Mouse (Mus musculus): ENCODE data around the gene Dbp.

Gene Dbp

DNA sequence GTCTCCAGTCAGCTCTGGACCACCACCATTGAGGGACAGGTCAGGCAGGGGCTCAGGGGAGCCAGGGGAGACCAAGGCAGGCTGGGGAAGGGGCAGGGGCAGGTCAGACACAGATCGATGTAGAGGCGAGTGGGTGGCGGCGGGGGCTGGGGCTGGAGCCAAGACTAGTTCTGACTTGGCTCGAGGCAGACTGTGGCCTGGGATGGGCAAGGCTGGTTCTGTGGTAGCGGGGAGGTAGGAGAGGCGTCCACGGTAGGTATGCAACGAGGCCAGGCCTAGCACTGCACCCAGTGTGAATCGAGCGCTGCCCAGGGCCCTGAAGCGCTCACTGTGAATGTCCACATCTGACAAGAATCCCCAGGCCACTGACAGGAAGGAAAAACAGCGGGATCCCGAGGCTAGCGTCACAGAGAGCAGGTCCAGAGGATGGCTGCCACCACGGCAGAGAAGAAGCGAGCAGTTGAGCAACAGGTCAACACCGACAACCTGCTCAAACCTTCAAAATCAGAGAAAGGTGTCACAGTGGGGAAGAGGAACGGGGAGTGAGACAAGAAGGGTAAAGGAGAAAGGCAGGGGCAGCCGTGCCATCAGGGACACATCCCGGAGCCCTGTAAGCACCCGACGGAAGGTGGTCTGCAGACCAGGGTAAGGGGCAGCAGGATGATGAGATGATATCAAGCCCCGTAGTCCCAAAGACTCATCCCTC lies 6.6 kb downstream of the Dbp start:
- no peak for DNase-seq (ENCODE audit: low spot score in 2 of 2)

DNA sequence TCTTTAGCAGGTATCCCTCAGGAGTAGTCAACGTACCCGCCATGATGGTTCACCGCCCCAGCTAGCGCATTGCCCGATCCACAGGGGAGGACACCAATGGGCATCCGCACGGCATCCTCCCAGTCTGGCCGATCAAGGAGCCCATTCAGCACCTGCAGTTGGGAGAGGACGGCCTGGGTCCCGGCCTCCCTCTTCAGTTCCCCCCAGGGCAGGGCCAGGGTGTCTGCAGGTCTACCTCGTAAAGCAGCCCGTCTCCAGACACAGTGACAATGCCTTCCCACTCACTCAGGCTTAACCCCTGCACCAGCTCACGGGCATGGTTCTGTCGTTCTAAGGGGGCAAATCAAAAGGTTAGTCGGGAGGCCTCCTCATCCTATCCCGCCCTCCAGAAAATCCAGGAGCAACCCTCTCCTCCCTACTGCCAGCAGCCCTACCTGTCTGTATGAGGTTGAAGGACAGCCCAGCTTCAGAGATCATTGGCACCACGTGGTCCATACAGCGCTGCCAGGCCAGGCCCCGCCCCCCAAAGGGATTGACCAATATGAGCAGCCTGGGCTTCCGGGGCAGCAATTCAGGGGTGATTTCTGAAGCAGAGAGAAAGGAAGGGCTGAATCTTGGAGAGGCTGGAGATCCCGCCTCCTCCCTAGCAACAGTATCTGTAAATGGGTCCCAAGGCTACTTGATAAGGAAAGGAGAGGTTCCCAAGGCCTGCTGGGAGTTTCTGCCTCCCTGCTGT lies 7.3 kb downstream of the Dbp start:
- DNase-seq (ENCODE audit: low spot score in 2 of 2) = no peak

DNA sequence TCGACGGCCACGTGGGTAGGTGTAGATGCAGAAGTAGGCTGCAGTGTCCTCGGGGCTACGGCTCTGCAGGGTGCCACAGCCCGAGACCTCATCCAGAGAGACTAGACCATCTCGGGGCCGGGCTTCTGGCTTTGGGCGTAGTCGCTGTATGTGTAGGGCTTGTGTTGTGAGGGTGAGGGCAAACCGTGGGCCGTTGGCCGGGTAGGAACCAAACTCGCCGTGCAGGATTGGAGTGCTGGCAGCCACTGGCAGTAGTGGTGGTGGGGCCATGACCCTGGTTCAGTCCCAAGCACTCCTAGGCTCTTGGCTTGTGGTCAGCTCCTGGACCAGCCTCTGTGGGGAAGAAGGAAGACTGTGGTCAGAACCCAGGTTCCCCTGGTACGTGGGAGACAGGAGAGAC lies 8.5 kb downstream of the Dbp start:
- no peak for DNase-seq (ENCODE audit: low spot score in 2 of 2)

DNA sequence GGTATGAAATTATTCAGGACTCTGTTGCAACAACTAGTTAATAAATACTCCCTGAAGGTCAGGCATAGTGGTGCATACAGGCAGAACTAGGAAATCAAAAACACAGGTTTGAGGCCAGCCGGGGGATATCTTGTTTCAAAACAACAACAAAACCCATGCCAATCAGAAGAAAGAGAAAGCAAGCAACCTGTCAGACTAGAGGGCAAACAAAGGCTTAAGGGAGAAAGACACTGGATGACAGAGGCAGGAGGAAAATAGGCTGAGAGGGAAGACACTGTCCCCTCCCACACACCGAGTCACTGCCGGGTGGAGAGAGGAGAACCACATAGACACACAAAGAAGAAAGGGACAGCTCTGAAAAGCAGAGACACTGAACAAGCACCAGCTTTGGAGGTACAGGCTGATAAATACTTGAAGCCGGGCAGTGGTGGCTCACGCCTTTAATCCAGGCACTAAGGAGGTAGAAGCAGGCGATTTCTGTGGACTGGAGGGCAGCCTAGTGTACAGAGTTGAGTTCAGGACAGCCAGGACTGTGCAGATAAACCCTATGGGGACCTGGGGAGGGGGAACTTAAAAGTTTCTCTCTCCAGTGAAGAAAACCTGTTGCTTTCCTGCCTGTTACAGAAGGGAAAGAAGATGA lies 9.1 kb downstream of the Dbp start:
- no peak for DNase-seq (ENCODE audit: low spot score in 2 of 2)

DNA sequence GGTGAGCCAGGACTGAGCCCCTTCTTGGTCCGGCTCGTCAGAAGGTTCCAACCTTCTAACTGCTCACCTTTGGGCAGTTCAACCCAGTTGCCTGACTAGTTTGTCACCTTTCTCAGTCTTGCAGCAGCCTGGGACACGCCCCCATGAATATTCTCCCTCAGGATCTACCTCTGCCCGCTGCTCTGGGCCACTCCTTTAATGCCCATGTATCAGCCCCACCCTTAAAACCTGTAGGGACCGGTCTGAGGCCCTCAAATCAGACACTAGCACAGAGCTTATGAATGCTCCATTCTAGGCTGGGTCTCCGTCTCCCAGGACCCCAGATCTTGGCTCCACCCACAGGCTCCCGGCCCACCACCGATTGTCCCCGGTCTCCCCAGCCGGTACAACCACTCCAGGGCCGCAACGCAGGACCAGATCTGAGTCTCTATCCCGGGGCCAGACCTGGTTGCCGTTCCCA lies 9.8 kb downstream of the Dbp start:
- peak in 1 of 2 experiments; percentile 70 for DNase-seq (ENCODE audit: low spot score in 2 of 2)

DNA sequence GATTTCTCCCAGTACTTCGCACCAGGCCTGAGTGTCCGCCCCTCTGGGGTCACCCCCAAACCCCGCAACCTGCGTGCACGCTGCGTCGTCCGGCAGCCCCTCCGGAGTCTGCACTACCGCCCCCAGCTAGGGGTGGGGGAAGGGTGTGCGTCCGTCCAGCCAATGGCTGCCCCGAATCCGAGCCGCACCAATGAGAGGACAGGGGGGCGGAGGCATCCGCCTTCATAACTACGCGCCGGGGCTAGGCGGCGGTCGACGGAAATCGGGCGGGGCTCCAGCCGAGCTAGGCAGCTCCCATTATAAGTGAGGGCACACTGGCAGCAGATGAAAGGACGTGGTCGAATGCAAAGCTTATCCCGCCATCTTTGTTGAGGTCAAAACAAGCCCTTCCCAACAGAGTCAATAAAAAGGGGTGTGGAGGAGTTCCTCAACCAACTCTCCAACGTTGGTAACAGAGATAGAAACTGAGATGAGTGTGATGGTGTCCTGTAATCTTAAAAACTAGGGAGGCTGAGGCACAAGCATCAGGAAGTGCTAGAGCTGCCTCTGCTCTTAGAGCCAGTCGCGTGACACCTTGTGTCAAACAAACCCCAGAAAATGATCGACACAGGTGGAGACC lies 10.3 kb downstream of the Dbp start, which contains the start of gene Rpl18:
Gene Rpl18, plus strand, starts transcription at position 368 of the 619 bp plus-strand sequence.
- peak; percentile 88 to 97 for DNase-seq (ENCODE audit: low spot score in 2 of 2)

DNA sequence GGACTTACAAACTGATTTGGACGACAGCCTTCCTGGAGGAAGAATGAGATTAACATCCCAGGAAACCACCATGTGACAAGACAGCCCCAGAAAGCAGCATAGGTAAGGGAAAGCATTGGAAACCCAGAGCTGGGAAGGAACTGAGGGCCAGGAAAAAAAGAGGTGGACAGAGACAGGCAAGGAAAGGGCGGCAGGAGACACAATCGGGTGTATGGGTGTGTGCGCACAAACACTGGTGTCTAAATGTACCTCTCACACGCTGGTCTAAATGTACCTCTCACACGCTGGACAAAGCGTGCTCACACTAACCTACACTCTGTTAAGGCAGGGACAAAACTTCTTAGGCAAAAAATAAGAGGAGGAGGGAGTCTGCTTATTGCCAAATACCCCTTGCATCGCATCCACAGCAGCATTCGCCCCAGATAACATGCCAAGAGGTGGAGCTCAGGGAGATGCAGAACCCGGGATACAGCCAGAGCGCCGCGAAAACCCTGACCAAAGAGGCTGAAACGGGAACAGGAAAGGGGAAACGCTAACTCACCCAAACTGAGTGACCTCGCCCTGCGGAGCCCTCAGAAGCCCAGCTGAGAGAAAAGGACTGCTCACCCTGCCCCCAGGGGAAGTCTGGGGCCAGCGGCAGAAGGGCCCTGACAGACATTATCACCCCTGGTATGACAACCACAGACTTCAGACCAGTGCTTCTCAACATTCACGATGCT lies 11.0 kb downstream of the Dbp start:
- no peak for DNase-seq (ENCODE audit: low spot score in 2 of 2)

DNA sequence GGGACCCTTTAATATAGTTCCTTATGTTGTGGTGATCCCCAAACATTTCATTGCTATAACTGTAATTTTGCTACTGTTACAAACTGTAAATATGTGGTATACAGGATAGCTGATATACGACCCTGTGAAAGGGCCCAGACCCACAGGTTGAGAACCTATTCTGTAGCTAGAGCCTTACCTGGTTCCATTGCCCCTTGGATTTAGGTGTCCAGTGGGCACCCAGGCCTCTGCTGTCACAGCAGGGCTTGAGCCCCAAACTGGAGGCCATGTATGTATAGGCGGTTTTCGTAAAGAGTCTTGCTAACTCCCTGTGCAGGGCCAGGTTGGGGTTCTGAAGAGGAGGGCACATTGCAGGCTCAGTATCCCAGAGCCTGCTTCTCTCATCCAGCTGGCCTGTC lies 11.6 kb downstream of the Dbp start:
- DNase-seq (ENCODE audit: low spot score in 2 of 2) = no peak

DNA sequence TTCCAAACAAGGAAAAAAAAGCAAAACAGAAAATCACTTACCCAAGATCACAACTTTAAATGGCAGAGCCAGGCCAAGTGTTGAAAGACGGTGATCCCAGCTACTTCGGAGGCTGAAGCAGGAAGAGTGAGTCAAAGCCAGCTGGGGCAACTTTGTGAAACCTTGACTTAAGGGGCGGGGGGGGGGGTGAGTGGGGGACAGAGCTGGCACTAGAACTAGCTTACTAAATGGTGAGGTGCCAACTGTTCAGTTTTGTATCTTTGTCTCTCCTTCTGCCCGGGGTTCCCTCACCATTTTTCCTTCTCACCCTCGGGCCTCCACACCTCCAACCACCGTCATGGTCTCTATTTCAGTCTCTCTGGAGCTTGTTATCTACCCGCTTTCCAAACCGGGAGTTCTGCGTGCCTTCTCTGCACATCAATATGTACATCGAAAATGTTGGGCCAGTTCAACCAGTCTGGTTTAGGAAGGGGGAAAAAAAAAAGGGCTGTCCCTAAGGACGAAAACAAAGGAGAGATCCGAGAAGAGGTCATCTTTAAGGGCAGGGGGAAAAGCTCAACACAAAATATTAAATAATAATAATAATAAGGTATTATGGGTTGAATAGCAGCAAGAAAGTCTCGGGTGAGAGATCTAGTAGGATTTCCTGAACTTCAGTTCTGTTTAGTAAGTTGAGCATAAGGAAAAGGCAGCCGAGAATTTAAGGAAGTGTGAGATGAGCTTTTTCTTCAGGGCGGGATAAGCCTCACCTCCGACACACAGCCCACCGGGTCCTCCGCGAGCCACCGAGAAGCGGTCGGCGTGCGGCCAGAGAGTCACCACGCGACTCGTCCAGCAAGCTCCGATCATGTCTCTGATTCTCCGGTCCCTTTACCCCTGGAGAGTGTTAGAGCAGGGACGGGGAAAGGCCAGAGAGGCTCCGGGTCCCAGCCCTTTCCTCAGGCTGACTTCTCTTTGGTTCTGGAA lies 12.3 kb downstream of the Dbp start:
- DNase-seq (ENCODE audit: low spot score in 2 of 2) = no peak

DNA sequence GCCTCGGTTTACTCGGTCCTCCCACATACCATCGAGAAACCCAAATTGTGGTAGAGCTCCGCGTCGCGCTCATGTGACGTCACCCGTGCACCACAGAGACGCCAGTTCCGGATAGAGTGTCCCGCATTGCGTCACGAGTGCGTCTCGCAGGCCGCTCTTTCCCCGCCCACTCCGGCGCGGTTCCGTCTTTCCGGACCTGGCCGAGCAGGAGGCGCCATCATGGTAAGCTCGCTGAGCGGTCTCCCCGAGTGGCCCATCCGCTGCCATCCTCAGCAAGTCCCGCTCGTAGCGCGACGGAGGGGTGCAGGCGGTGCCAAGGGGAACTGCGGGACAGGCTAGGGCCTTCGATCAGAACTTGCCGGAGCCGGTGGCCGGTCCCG lies 13.0 kb downstream of the Dbp start, which contains the start of gene Sphk2:
Gene Sphk2, minus strand, starts transcription at position 85 of the 380 bp plus-strand sequence.
- DNase-seq (ENCODE audit: low spot score in 2 of 2) = peak; percentile 97 to 98

DNA sequence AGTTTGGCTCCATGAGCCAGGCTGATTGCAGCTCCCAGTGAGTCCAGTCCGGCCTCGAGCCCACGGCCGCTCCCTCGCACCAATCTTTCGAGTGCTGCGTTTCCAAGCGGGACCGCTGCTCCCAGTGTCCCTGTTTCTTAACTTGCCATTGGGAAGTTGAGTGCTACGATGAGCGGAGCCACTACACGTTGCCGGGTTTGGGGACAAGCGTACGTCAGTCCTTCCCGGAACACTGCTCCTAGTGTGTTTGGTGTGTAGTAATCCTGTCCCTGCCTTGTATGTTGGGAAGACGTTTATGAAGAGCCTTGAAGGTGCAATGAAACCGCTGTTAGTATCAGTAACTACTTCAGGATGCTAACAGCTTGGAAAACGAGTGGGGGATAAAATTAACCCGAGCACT lies 13.4 kb downstream of the Dbp start:
- no peak for DNase-seq (ENCODE audit: low spot score in 2 of 2)

DNA sequence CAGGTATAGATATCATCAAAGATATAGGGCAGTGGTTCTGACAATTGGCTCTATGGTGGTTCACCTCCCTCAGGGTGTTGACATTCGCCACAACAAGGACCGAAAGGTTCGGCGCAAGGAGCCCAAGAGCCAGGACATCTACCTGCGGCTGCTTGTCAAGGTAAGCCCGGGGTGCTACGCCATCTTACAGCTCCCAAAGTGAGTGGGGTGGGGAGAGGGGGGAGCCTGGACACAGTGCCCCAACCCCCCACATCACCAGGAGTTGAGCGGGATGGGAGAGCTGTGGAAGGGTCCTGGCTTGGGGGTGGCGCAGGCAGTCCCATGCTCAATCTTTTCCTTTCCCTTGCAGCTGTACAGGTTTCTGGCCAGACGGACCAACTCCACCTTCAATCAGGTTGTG lies 14.3 kb downstream of the Dbp start:
- DNase-seq (ENCODE audit: low spot score in 2 of 2) = no peak

DNA sequence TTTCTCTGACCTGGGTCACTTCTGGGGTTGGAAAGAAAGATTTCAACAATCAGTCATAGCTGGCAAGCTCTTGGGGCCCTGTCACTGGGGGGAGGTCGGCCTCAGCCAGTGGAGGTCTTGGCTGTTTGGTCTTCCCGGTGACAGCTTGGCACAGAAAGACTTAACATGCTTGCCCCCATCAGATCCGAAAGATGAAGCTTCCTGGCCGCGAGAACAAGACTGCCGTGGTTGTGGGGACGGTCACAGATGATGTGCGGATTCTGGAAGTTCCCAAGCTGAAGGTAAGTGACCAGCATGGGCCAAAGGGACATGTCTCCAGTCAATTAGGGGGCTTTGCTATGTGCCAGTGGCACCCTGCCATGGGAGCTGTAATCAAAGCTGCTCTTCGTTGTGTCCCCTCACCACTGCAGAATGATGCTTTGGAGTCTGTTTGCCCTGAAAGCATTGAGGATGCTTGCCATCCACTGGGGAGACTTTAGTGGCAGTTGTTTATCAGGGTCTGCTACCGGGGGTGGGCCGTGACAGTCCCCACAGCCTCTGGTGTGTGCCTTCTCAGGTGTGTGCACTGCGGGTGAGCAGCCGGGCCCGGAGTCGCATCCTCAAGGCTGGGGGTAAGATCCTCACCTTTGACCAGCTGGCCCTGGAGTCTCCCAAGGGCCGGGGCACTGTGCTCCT lies 15.0 kb downstream of the Dbp start:
- DNase-seq (ENCODE audit: low spot score in 2 of 2) = no peak

DNA sequence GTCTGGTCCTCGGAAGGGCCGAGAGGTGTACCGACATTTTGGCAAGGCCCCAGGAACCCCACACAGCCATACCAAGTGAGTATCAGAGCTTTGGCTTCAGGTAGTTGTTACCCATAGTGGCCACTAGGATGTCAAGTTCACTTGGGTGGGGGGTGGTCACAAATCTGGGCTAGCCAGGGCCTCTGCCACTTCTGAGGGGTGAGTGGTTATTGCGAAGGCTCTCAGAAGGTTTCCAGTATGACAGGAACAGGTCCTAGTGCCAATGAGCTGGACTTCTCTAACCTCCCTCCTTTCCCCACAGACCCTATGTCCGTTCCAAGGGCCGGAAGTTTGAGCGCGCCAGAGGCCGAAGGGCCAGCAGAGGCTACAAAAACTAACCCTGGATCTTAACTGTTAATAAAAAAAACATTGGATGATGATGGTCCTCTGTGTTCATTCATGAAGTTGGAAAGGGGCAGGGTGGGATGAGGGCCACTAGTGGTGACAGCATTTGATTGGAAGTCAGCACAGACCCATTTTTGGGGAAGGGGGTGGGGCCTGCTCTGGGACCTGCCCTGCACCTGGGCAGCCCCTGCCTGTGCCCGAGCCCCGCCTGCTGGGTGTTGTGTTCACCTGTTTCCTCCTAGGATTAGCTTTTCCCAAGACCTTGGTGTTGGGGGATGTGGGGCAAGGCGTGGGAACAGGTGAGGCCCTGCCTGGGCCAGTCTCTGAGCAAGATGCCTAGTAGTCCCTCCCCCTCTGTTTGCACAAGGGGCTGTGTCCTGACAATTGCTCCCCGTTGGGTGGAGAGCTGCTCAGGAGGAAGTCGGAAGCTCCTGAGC lies 15.7 kb downstream of the Dbp start, which contains the start of gene Fam83e:
Gene Fam83e, plus strand, starts transcription at position 800 of the 821 bp plus-strand sequence.
- DNase-seq (ENCODE audit: low spot score in 2 of 2) = no peak

DNA sequence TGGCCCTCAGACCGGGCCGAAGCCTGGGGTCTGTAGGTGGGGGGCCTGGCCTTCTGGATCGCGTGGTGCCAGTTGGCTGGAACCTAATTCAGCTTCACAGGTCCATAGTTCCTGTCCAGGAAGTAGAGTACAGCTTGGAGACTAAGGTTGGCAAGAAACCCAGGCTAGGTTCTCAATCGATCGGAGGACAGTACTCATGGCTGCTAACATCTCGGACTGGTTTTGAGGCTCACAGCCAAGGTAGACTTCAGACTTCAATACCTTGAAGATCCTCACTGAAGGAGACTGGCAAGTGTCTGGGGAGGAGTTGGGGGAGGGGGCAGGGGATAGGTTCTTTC lies 16.3 kb downstream of the Dbp start:
- no peak for DNase-seq (ENCODE audit: low spot score in 2 of 2)

DNA sequence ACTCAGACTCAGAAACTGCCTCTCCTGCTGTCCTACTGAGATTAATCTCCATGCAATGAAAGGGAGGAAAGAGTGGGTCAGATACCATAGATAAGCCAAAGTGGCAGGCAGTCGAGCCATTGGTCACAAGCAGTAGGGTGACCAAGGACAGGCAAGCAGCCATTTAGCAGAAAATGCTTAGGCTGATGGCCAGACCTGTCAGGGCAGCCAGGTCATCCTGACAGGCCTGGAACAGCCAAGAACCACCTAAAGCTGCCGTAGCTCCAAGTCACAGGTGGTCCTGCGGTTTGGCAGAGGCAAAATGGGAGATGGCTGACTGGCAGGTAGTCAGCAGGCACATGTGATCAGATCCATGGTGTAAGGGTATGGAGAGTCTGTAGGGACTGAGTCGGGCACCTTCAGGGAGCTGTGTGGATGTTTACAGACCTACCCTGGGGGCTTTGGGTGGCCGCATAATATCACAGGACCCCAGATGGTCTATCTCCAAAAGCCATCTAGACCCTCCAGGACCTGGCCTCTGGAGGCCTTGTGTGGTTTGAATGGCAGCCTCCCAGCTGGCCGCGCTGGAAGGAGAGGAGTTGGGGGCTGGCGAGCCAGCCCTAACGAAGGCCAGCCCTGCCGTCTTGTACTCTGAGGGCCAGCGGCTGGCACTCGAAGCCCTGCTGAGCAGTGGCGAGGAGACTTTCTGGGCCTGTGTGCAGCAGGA lies 16.9 kb downstream of the Dbp start:
- no peak for DNase-seq (ENCODE audit: low spot score in 2 of 2)

DNA sequence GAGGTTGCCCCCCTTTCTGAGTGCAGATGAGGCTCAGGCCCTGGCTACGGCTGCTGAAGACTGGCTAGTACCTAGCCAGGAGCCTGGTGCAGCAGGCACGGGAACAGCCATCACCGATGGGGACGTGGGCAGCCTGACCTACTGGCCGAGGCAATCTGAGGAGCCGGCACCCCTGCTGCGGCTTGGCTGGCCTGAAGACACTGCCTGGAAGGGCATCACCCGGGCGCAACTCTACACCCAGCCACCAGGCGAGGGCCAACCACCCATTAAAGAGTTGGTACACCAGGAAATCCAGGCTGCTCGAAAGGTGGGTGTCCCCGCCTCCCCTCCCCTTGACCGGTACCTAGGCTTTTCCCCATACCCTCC lies 17.4 kb downstream of the Dbp start:
- DNase-seq (ENCODE audit: low spot score in 2 of 2) = no peak

DNA sequence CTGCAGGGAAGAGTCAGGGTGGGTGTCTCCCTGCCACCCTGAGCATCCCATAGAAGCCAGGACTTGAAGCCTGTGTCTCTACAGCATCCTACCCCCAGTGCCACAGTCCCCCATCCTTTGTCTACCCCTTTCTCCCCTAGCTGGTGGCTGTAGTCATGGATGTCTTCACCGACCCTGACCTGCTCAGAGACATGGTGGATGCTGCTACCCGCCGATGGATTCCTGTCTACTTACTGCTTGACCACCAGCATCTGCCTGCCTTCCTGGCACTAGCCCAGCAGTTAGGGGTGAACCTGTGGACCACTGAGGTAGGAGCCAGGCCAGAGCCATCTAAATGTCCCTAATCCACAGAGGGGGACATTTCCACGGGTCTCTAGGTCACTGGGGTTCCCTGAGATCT lies 18.4 kb downstream of the Dbp start:
- DNase-seq (ENCODE audit: low spot score in 2 of 2) = no peak

All from urinary bladder, adult 18-20 months (tissue).